Mouse (Mus musculus) erythroblast, adult 5-6 weeks (primary cell): ENCODE data around the gene Ccdc86. TPM values are rescaled to one million over a fixed set of nuclear protein-coding genes. Genes with fewer than 3 reads are reported as not detected.
A peak's percentile ranks its signal among the peaks of the same experiment; 100 is the strongest.

Source experiments
- ATAC-seq: replicated peaks from 2 replicates; pipeline ENCODE4 v1.8.0; 2016; ENCODE audit warnings: moderate number of reproducible peaks, mild to moderate bottlenecking, moderate TSS enrichment, inconsistent platforms; ENCODE audit not compliant: poor library complexity, low FRiP score, severe bottlenecking
- total RNA-seq, 2 experiments: library from RNA; stranded (forward) in 1 of 2; stranded (reverse) in 1 of 2; fragments of 150-400 nt in 1 of 2; fragments of 200-764, 138-1000 nt in 1 of 2; gene quantifications; 2 replicates each; pipeline versions ENCODE4 v1.2.3 to v1.2.4; 2015 to 2017; ENCODE audit warnings: low replicate concordance in 2 of 2

Ccdc86 gene
- total RNA-seq, 2 experiments from 2014 or later: 1.5 to 9.6 TPM

GRCm38 (mm10) chr19:10918321-10918991 lies 30.6 kb downstream of the Ccdc86 start:
- ATAC-seq: no peak

DNA sequence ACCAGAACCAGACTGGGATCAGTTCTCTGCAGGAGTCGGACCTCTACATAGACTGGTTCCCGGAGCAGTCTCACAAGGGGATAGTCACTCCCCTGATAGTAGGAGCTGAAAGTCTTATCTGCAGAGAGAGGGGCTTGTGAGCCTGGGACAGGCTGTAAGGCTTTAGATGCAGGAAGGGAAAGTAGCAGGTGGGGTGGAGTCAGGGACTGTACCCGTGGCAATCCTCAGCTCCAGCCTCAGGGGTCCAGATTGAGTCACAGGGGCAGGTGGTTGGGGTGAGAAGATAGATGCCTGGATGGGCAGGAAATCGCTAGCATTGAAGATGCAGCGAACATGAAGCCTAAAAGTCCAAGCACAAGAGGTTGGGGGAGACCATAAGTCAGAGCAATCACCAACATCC lies 32.6 kb downstream of the Ccdc86 start:
- ATAC-seq: no peak

DNA sequence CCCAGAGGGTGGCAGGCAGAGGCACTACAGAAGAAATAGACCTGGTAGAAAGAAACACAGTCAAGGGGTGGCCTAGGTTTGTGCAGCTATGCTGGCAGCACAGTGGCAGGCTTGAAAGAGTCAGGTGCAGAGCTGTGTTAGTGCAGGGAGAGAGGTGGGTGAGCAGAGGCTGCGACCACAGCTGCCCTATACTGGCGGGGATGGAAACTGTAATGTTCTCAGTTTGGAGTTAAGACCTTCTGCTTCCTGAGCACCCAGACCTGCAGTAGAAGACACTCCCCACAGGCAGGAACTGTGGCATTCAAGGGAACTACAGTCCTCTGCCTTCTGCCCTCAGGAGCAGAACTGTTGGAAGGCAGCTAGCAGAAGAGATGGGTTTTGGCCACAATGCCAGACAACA lies 34.2 kb downstream of the Ccdc86 start:
- no peak for ATAC-seq

DNA sequence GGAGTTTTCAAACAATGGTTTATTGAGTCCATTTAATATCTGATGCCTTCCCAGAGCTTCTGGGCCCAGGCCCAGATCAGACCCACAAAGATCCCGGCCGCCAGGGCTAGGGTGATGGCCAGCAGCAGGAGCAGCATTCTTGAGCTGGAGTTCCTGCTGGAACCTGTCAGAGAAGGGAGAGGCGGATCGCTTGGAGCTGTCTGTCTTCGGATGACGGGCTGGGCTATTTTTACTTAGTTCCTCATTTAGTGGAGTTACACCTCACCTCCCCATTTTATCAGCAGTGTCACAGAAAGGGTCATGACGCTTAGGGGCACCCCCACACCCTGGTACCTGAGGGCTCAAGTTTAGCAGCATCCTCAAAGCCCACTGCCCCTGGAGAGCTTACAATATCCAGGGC lies 34.8 kb downstream of the Ccdc86 start:
- ATAC-seq: no peak

DNA sequence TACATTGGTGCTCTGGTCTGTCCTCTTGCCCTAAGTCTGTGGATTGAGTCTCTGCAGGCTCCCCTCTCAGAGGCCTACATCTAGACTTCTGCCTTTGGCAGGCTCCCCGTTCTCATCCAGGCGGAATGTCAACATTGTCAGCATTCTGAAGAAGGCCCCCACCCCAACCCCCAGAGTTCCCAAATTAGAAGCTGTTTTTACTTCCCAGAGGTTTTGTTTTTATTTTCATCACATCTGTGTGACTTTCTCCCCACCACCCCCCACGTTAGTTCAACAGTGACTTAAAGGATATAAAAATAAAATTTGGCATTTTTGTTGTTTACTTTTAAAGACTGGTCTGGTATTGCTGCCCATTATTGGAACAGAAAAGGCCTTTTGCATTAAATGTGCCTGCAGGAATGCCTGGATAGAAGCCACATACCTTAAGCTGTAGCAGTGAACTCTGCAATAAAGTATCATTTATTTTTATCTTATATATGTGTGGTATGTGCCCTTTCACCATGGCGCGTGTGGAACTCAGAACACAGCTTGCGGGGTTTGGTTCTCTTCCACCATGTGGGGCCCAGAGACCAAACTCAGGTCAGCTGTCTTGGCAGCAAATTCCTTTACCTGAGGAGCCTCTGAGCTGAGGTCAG lies 39.9 kb downstream of the Ccdc86 start:
- no peak for ATAC-seq

- ATAC-seq: 0 out of 2 replicates have a peak, but pooled peaks have one; percentile 61
These were observed 41.2 kb downstream of the Ccdc86 start for GRCm38 (mm10) chr19:10907891-10908290.

- no peak for ATAC-seq
These were observed 43.4 kb downstream of the Ccdc86 start for GRCm38 (mm10) chr19:10905728-10906000.

- 0 out of 2 replicates have a peak, but pooled peaks have one; percentile 14 for ATAC-seq
These were observed 43.9 kb downstream of the Ccdc86 start for GRCm38 (mm10) chr19:10904927-10905727.

GRCm38 (mm10) chr19:10904512-10904911 lies 44.6 kb downstream of the Ccdc86 start:
- ATAC-seq: no peak

DNA sequence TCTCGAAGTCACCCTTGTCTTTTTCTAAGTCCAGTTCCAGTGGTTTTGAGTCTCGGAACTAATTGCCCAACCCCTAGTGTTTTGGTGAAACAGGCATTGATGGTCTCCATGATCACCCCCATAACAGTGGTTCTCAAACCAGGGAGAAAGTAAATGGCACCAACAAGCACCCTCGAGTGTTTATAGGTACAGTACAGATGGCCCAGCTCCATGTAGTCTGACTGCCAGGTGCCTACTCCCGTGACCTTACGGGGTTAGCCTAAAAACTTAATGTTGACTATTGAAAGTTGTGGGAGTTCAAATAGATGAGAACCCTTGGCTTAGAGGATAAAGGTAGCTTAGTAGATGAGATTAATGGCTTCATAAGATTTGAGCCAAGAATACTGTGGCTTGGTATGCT lies 48.0 kb downstream of the Ccdc86 start:
- no peak for ATAC-seq

DNA sequence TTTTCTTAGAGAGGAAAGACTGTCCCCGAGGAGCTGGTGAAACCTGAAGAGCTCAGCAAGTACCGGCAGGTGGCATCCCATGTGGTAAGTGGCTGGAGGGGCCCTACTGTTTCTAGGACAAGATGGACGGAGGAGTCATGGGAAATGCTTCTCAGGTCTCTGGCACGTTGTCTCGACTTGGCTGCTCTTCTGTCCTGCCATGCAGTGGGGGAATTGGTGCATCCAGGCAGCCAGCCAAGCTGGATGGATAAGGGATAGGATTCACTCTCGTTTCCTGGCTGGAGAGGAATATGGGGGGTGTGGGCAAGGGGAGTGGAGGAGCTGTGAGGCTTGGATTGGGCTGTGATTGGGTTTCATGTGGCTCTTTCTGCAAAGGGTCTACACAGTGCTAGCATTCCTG lies 48.8 kb downstream of the Ccdc86 start:
- ATAC-seq: no peak

- no peak for ATAC-seq
These were observed 51.6 kb downstream of the Ccdc86 start for GRCm38 (mm10) chr19:10897491-10897890.

- no peak for ATAC-seq
These were observed 52.2 kb downstream of the Ccdc86 start for GRCm38 (mm10) chr19:10896849-10897248.

- ATAC-seq: no peak
These were observed 53.4 kb downstream of the Ccdc86 start for GRCm38 (mm10) chr19:10895708-10896107.

DNA sequence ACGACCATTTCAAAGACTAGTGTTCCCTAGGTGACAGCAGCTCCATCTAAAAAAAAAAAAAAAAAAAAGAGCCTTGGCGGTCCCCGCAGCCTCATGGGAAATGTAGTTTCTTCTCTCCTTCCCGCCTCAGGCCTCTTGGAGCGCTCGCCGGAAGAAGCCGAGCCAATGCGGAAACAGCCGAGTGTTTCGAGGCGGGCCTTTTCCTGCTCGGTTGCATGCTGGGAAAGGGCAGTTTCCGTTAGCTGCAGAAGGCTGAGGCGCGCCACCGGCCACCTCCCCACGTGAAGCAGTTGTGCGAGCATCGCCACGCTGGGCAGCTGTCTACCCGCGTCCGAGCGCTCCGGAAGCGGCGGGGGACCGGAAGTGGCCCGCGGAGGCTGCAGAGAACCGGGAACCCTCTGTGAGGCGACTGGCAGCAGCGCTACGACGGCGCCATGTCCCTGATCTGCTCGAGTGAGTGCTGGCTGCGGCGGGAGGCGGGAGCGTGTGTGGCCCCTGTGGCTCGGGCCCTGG lies 54.0 kb downstream of the Ccdc86 start, which contains the start of gene Prpf19:
TSS of gene Prpf19 (plus strand) at position 216 of the 513 bp plus-strand sequence.
- peak; percentile 98 for ATAC-seq

GRCm38 (mm10) chr19:10892201-10892600 lies 56.9 kb downstream of the Ccdc86 start:
- no peak for ATAC-seq

Other genes starting within 250 kb of the Ccdc86 start
- gene Cd5, start 210.3 kb downstream of the Ccdc86 start, total RNA-seq (2015; ENCODE audit: low replicate concordance): not detected in 2 replicates
- gene Cd5, start 210.3 kb downstream of the Ccdc86 start, total RNA-seq (2017; ENCODE audit: low replicate concordance): 0.17 TPM in 1 of 2 replicates, not detected in the other
- gene Cd6, start 119.2 kb downstream of the Ccdc86 start, total RNA-seq (2015; ENCODE audit: low replicate concordance): not detected in 2 replicates
- not detected in 2 replicates for gene Cd6, start 119.2 kb downstream of the Ccdc86 start, total RNA-seq (2017; ENCODE audit: low replicate concordance)
- gene Slc15a3, start 109.5 kb downstream of the Ccdc86 start, total RNA-seq (2015; ENCODE audit: low replicate concordance): 2.1 and 3.8 TPM in 2 replicates
- gene Slc15a3, start 109.5 kb downstream of the Ccdc86 start, total RNA-seq (2017; ENCODE audit: low replicate concordance): 1.3 and 3.2 TPM in 2 replicates
- gene Tmem132a, start 79.3 kb downstream of the Ccdc86 start, total RNA-seq (2015; ENCODE audit: low replicate concordance): not detected in 2 replicates
- gene Tmem132a, start 79.3 kb downstream of the Ccdc86 start, total RNA-seq (2017; ENCODE audit: low replicate concordance): not detected in 2 replicates
- 6.3 and 10.4 TPM in 2 replicates for gene Tmem109, start 67.3 kb downstream of the Ccdc86 start, total RNA-seq (2015; ENCODE audit: low replicate concordance)
- gene Tmem109, start 67.3 kb downstream of the Ccdc86 start, total RNA-seq (2017; ENCODE audit: low replicate concordance): 2.4 and 6.6 TPM in 2 replicates
- gene Prpf19, start 54.0 kb downstream of the Ccdc86 start, total RNA-seq (2015; ENCODE audit: low replicate concordance): 10.0 and 14.4 TPM in 2 replicates
- 26.3 and 59.3 TPM in 2 replicates for gene Prpf19, start 54.0 kb downstream of the Ccdc86 start, total RNA-seq (2017; ENCODE audit: low replicate concordance)
- not detected in 2 replicates for gene Zp1, start 28.6 kb downstream of the Ccdc86 start, total RNA-seq (2015; ENCODE audit: low replicate concordance)
- gene Zp1, start 28.6 kb downstream of the Ccdc86 start, total RNA-seq (2017; ENCODE audit: low replicate concordance): not detected in 2 replicates
- not detected in 2 replicates for gene Ptgdr2, start 12.1 kb downstream of the Ccdc86 start, total RNA-seq (2015; ENCODE audit: low replicate concordance)
- not detected in 2 replicates for gene Ptgdr2, start 12.1 kb downstream of the Ccdc86 start, total RNA-seq (2017; ENCODE audit: low replicate concordance)
- gene Ms4a10, start 25.4 kb upstream of the Ccdc86 start, total RNA-seq (2015; ENCODE audit: low replicate concordance): not detected in 2 replicates
- not detected in 2 replicates for gene Ms4a10, start 25.4 kb upstream of the Ccdc86 start, total RNA-seq (2017; ENCODE audit: low replicate concordance)
- gene Ms4a15, start 44.0 kb upstream of the Ccdc86 start, total RNA-seq (2015; ENCODE audit: low replicate concordance): not detected in 2 replicates
- 1.5 TPM in 1 of 2 replicates, not detected in the other for gene Ms4a15, start 44.0 kb upstream of the Ccdc86 start, total RNA-seq (2017; ENCODE audit: low replicate concordance)
- not detected in 2 replicates for gene Ms4a18, start 68.8 kb upstream of the Ccdc86 start, total RNA-seq (2015; ENCODE audit: low replicate concordance)
- gene Ms4a18, start 68.8 kb upstream of the Ccdc86 start, total RNA-seq (2017; ENCODE audit: low replicate concordance): not detected in 2 replicates
- gene Ms4a8a, start 131.8 kb upstream of the Ccdc86 start, total RNA-seq (2015; ENCODE audit: low replicate concordance): 5.4 and 9.6 TPM in 2 replicates
- 0.34 and 5.2 TPM in 2 replicates for gene Ms4a8a, start 131.8 kb upstream of the Ccdc86 start, total RNA-seq (2017; ENCODE audit: low replicate concordance)
- not detected in 2 replicates for gene 1700017D01Rik, start 181.6 kb upstream of the Ccdc86 start, total RNA-seq (2015; ENCODE audit: low replicate concordance)
- gene 1700017D01Rik, start 181.6 kb upstream of the Ccdc86 start, total RNA-seq (2017; ENCODE audit: low replicate concordance): 0.14 TPM in 1 of 2 replicates, not detected in the other
- gene 1700025F22Rik, start 216.1 kb upstream of the Ccdc86 start, total RNA-seq (2015; ENCODE audit: low replicate concordance): not detected in 2 replicates
- gene 1700025F22Rik, start 216.1 kb upstream of the Ccdc86 start, total RNA-seq (2017; ENCODE audit: low replicate concordance): not detected in 2 replicates
- gene Ms4a13, start 247.5 kb upstream of the Ccdc86 start, total RNA-seq (2015; ENCODE audit: low replicate concordance): not detected in 2 replicates
- 0.60 TPM in 1 of 2 replicates, not detected in the other for gene Ms4a13, start 247.5 kb upstream of the Ccdc86 start, total RNA-seq (2017; ENCODE audit: low replicate concordance)